Mouse (Mus musculus): ENCODE measurements around the gene Twf2.

The Twf2 gene

DNA sequence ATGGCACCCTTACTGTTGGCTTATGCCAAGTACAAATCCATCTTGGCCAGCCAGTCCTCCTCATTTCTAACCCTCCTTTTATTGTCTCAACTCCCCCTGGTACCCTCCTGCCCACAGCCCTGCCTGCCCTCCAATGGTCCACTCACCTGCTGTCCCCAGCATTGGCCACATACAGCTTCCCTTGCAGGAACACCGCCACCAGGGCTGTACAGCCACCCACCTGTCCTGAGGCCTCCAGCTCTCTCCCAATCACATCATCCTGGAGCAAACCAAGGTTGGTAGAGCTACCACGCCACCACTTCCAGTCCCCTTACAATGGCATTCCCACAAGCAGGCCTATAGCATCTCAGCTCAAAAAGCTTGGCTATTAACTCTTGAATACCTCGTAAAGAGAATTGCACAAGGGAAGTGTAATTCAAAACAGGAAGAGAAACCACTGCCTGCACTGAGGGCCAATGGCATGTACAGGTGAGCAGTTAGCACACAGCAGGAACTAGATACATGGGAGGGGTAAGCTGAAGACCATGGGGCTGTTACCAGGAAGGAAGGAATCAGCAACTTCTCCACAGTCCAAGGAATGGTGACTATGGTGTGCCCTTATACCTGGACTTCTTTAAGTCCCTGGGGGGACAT lies 5.7 kb upstream of the Twf2 start:
- no peak for TF ChIP-seq GATA4 (IDR thresholded peaks at IDR 0.05; ENCODE audit: insufficient replicate concordance, low read length)

GRCm38 (mm10) chr9:106197732-106198131 lies 5.2 kb upstream of the Twf2 start:
- no peak for TF ChIP-seq GATA4 (IDR thresholded peaks at IDR 0.05; ENCODE audit: insufficient replicate concordance, low read length)

GRCm38 (mm10) chr9:106198962-106199458 lies 3.9 kb upstream of the Twf2 start:
- TF ChIP-seq GATA4 (IDR thresholded peaks at IDR 0.05; ENCODE audit: insufficient replicate concordance, low read length), result no peak

DNA sequence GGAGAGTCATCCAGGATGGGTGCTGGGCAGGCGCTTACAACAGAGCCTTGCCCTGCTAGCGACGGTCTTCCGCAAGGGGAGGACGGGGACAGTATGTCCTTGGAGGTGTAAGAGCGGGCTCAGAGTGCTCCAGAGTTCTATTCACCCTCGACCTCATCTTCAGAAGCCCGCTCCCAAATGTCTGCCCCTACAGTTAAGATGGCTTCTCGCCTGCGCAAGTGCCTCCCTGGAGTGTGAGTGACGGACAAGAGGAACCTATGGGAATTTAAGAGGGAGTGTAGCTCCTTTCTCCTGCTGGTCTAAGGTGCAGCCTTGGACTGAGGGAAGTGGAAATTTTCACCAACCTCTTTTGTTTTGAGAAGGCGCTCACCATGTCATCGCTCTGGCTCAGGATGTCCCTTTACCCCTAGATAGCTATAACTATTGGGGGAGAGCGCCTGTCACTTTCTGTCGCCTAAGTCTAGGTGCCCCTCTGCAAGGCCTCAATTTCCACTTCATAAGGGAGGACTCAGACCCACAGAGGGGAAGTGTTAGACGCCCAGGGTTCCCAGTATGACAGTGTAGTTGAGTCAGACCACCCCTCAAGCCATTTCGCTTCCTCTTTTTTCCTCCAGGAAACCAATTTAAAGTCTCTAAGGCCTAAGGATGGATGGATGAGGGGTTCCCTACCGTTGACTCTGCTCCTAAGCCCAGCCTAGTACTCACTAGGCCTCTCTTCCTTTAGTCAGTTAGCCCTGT lies 3.2 kb upstream of the Twf2 start, which contains the start of gene Ppm1m:
Gene Ppm1m, minus strand, starts transcription at position 212 of the 738 bp plus-strand sequence.
- no peak for TF ChIP-seq GATA4 (IDR thresholded peaks at IDR 0.05; ENCODE audit: insufficient replicate concordance, low read length)

- TF ChIP-seq GATA4 (IDR thresholded peaks at IDR 0.05; ENCODE audit: insufficient replicate concordance, low read length), result no peak
These were observed 1.0 kb upstream of the Twf2 start for GRCm38 (mm10) chr9:106201895-106202294.

DNA sequence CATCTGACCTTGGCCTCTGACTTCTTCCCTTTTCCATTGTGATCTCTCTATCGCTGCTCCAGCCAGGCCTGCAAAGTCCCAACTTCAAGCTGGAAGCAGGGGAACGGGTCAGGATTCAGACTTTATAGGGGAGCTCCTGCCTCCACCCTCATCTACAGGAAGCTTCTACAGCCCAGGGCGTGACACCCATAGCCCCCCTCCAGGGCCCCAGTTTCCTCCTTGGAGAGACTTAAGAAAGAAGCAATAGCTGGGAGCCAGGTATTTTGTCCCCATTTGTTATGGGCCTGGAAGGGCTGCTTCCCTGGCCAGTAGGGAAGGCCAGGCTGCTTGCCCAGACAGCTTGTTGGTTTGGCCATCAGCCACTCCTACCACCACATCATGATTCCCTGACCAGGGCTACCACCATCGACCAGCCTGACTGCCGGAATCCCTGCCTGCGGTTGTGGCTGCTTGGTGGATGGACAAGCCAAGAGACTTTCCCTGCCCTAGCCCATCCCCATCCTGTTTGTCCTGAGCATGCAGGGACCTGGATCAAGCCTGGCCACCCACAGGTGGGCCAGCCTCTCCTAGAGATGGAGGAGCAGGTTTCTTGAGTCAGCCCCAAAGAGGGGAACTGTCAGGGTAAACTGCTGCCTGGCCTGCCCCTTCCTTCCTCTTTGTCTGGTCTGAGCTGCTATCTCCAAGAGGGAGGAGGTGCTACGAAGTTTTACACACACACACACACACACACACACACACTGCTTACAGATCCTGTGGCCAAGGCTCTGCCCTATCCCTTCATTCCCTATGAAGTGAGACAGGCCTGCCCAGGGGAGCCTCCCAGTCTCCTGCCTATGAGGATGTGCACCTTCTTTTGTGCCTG lies 1.3 kb downstream of the Twf2 start:
- TF ChIP-seq GATA4 (IDR thresholded peaks at IDR 0.05; ENCODE audit: insufficient replicate concordance, low read length), result no peak

GRCm38 (mm10) chr9:106205713-106206290 lies 2.9 kb downstream of the Twf2 start:
- no peak for TF ChIP-seq GATA4 (IDR thresholded peaks at IDR 0.05; ENCODE audit: insufficient replicate concordance, low read length)

GRCm38 (mm10) chr9:106206515-106206914 lies 3.6 kb downstream of the Twf2 start:
- no peak for TF ChIP-seq GATA4 (IDR thresholded peaks at IDR 0.05; ENCODE audit: insufficient replicate concordance, low read length)

- TF ChIP-seq GATA4 (IDR thresholded peaks at IDR 0.05; ENCODE audit: insufficient replicate concordance, low read length), result no peak
These were observed 5.3 kb downstream of the Twf2 start for GRCm38 (mm10) chr9:106208181-106208580.

- no peak for TF ChIP-seq GATA4 (IDR thresholded peaks at IDR 0.05; ENCODE audit: insufficient replicate concordance, low read length)
These were observed 7.0 kb downstream of the Twf2 start for GRCm38 (mm10) chr9:106209954-106210353.

DNA sequence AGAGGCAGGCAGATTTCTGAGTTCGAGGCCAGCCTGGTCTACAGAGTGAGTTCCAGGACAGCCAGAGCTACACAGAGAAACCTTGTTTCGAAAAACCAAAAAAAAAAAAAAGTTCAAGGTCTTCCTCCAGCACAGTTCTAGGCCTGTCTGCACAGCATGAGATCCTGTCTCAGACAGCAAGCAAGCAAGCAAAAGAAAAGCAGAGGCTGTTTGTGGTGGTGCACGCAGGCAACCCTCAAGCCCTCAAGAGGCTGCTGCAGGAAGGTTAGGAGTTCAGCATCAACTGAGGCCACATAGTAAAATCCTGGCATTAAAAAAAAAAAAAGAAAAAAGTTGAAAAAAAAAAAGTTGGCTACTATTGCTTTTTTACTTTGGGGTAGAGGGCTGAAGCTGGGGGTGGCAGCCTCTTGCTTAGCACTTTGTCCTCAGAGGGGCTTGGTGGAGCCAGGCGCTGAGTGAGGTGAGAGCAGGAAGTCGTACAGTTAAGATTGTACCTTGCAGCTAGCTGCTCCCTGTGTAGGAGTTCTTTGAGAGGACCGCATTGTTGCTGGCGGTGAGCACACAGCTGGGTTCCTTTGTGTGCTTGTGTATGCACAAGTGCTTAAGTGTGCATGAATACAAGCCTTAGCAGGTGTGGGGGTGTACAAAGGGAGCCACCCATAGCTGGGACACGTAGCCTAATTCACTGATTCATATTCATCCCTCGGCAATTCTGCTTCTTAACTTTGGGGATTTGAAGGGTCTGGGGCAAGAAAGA lies 8.1 kb downstream of the Twf2 start:
- no peak for TF ChIP-seq GATA4 (IDR thresholded peaks at IDR 0.05; ENCODE audit: insufficient replicate concordance, low read length)

DNA sequence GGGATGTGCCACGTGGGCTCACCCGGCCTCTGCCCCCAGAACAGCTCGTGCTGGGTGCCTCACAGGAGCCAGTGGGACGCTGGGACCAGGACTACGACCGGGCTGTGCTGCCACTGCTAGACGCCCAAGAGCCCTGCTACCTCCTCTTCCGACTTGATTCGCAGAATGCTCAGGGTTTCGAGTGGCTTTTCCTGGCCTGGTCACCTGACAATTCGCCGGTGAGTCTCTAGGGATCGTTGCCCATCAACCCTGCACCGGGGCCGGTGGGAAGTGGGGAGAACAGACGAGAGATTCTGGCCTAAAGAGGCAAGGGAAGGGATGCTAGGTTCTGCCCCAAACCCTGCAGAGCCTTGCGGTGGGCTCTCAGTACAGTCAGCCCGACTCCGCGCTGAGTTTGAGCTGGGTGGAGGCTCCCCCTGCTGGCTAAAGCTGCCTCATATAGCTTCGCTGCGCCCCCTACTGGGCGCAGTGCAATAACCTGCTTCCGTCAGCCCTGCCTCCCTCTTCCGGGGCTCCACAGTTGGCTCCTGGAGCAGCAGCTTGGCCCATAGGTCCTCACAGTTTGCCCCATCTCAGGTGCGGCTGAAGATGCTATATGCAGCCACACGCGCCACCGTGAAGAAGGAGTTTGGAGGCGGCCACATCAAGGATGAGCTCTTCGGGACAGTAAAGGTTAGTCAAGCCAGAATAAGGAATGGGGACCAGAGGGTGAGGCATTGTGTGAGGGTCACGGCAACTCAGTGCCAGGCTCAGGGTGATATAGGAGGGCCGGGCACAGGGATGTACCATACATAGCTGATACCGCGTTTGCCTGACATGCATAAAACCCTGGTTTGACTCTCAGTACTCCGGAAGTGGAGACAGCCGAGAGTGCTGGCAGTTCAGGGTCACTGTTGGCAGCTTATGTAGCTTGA lies 9.0 kb downstream of the Twf2 start:
- TF ChIP-seq GATA4 (IDR thresholded peaks at IDR 0.05; ENCODE audit: insufficient replicate concordance, low read length), result no peak

DNA sequence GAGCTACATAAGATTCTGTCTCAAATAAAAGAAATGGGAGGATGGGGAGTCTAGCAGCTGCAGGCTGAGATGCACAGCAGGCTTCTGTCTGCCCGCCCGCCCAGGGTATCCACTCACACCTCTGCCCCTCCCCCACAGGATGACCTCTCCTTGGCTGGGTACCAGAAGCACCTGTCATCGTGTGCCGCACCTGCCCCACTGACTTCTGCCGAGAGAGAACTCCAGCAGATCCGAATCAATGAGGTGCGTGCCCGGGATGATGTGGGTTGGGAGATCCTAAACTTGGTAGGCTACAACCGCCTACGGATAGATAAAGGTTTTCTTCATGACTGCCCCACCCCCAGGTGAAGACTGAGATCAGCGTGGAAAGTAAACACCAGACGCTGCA lies 9.7 kb downstream of the Twf2 start:
- no peak for TF ChIP-seq GATA4 (IDR thresholded peaks at IDR 0.05; ENCODE audit: insufficient replicate concordance, low read length)
